Mouse (Mus musculus) cerebellum, postnatal 36 days (tissue): ENCODE results near the gene Hmcn1.

Source experiments
- DNase-seq, 2 experiments: peaks; one replicate each; pipeline ENCODE4 v3.0.0; 2021 to 2022; ENCODE audit warnings: mixed read lengths in 2 of 2

Gene Hmcn1

GRCm38 (mm10) chr1:150991745-150992554, 1.3 kb downstream of the Hmcn1 start:
- DNase-seq = no peak

GRCm38 (mm10) chr1:150984888-150985287, 8.3 kb downstream of the Hmcn1 start:
- no peak for DNase-seq

- no peak for DNase-seq
These were observed 9.1 kb downstream of the Hmcn1 start for GRCm38 (mm10) chr1:150984092-150984503.

GRCm38 (mm10) chr1:150978651-150979050, 14.6 kb downstream of the Hmcn1 start:
- no peak for DNase-seq

GRCm38 (mm10) chr1:150976263-150976662, 17.0 kb downstream of the Hmcn1 start:
- no peak for DNase-seq

GRCm38 (mm10) chr1:150959486-150960074, 33.7 kb downstream of the Hmcn1 start:
- DNase-seq = no peak

GRCm38 (mm10) chr1:150951004-150951403, 42.2 kb downstream of the Hmcn1 start:
- no peak for DNase-seq

- DNase-seq = no peak
These were observed 43.2 kb downstream of the Hmcn1 start for GRCm38 (mm10) chr1:150950046-150950445.

GRCm38 (mm10) chr1:150948911-150949310, 44.3 kb downstream of the Hmcn1 start:
- DNase-seq = no peak

GRCm38 (mm10) chr1:150943601-150944000, 49.6 kb downstream of the Hmcn1 start:
- no peak for DNase-seq

GRCm38 (mm10) chr1:150942143-150942542, 51.1 kb downstream of the Hmcn1 start:
- DNase-seq = no peak

GRCm38 (mm10) chr1:150936821-150937220, 56.4 kb downstream of the Hmcn1 start:
- no peak for DNase-seq

- peak in 1 of 2 experiments; percentile 15 for DNase-seq
These were observed 59.6 kb downstream of the Hmcn1 start for GRCm38 (mm10) chr1:150933616-150934015.

- DNase-seq = no peak
These were observed 72.4 kb downstream of the Hmcn1 start for GRCm38 (mm10) chr1:150920860-150921259.

GRCm38 (mm10) chr1:150920276-150920675, 73.0 kb downstream of the Hmcn1 start:
- DNase-seq = peak; percentile 67 to 77

- no peak for DNase-seq
These were observed 78.3 kb downstream of the Hmcn1 start for GRCm38 (mm10) chr1:150914936-150915335.

- no peak for DNase-seq
These were observed 79.6 kb downstream of the Hmcn1 start for GRCm38 (mm10) chr1:150913586-150914136.

GRCm38 (mm10) chr1:150909642-150910041, 83.6 kb downstream of the Hmcn1 start:
- DNase-seq = no peak

GRCm38 (mm10) chr1:150893677-150894188, 99.5 kb downstream of the Hmcn1 start:
- DNase-seq = no peak

- DNase-seq = no peak
These were observed 103.2 kb downstream of the Hmcn1 start for GRCm38 (mm10) chr1:150890017-150890416.

- no peak for DNase-seq
These were observed 107.0 kb downstream of the Hmcn1 start for GRCm38 (mm10) chr1:150886267-150886666.

GRCm38 (mm10) chr1:150878421-150878820, 114.8 kb downstream of the Hmcn1 start:
- no peak for DNase-seq

- DNase-seq = no peak
These were observed 115.3 kb downstream of the Hmcn1 start for GRCm38 (mm10) chr1:150877920-150878319.

- DNase-seq = no peak
These were observed 119.2 kb downstream of the Hmcn1 start for GRCm38 (mm10) chr1:150874025-150874424.
